Mouse (Mus musculus) heart, embryonic 15.5 days (tissue): ENCODE data around the gene Kcnn4. TPM values are rescaled to one million over a fixed set of nuclear protein-coding genes. Genes with fewer than 3 reads are reported as not detected.
"Not testable (repeated sequence)": the region's sequence is repeated elsewhere in the genome, so short reads cannot be mapped to it uniquely, and the experiment has no call there.

Experiments used
- ATAC-seq: fragments of 200-750 bp; cut with Nextera tagmentation; replicated peaks from 2 replicates; pipeline ENCODE4 v1.8.0; 2017; ENCODE audit warnings: low read depth, moderate TSS enrichment; ENCODE audit not compliant: insufficient number of reproducible peaks, insufficient read depth, low FRiP score
- H3K27ac ChIP-seq: fragments of 300-500 bp; sonication (generic); 2 replicates; pipeline ENCODE4 v1.5.1; 2015; ENCODE audit warnings: mild to moderate bottlenecking, inconsistent platforms
- H3K27me3 ChIP-seq: fragments of 300-500 bp; sonication (generic); 2 replicates; pipeline ENCODE4 v1.6.1; 2015; ENCODE audit warnings: inconsistent platforms
- H3K36me3 ChIP-seq: fragments of 300-500 bp; sonication (generic); 2 replicates; pipeline ENCODE4 v1.6.1; 2015; ENCODE audit warnings: mild to moderate bottlenecking, inconsistent platforms
- H3K4me1 ChIP-seq: fragments of 300-500 bp; sonication (generic); replicated peaks from 2 replicates; pipeline ENCODE4 v1.6.1; 2015; ENCODE audit warnings: inconsistent platforms
- H3K4me2 ChIP-seq: fragments of 300-500 bp; sonication (generic); 2 replicates; pipeline ENCODE4 v1.6.1; 2015; ENCODE audit warnings: inconsistent platforms, mild to moderate bottlenecking, moderate library complexity
- H3K4me3 ChIP-seq: fragments of 300-500 bp; sonication (generic); 2 replicates; pipeline ENCODE4 v1.5.1; 2015; ENCODE audit warnings: mild to moderate bottlenecking, inconsistent platforms
- H3K9ac ChIP-seq: fragments of 300-500 bp; sonication (generic); 2 replicates; pipeline ENCODE4 v1.6.1; 2015; ENCODE audit warnings: mild to moderate bottlenecking, inconsistent platforms
- H3K9me3 ChIP-seq: fragments of 300-500 bp; sonication (generic); replicated peaks from 2 replicates; pipeline ENCODE4 v1.6.1; 2016; ENCODE audit warnings: inconsistent platforms
- WGBS: fragments of 180-500 bp; shearing (Covaris S2); methylation state at CpG from one replicate; pipeline ENCODE4 v1.1.7; 2015; ENCODE audit warnings: mixed read lengths; 5-methylcytosine and 5-hydroxymethylcytosine counted together
- polyA plus RNA-seq: library from polyadenylated mRNA; unstranded; fragments of >200 nt; fragmentation: Nextera tagmentation; extraction: Ambion mirVana; gene quantifications from 2 replicates; pipeline ENCODE4 v1.2.1, GENCODE M21; 2015

The Kcnn4 gene
- polyA plus RNA-seq, 1 experiment from 2014 or later = 1.7 TPM

- no peak for ATAC-seq
- Histone ChIP-seq H3K27me3 (no peaks in the 10 kb centered on the region), H3K36me3 (no peaks in the 10 kb centered on the region), H3K4me1 (peaks cover 6% of the 10 kb centered on the region), H3K27ac (no peak overlapping the region), H3K9ac (no peak overlapping the region), H3K4me2 (no peak overlapping the region), H3K4me3 (no peak overlapping the region), H3K9me3 (no peaks in the 10 kb centered on the region)
- 60% methylated on average over 15 of the region's 15 CpGs for WGBS
Measured at GRCm38 (mm10) chr7:24394475-24395161, 24.6 kb downstream of the Kcnn4 start.

DNA sequence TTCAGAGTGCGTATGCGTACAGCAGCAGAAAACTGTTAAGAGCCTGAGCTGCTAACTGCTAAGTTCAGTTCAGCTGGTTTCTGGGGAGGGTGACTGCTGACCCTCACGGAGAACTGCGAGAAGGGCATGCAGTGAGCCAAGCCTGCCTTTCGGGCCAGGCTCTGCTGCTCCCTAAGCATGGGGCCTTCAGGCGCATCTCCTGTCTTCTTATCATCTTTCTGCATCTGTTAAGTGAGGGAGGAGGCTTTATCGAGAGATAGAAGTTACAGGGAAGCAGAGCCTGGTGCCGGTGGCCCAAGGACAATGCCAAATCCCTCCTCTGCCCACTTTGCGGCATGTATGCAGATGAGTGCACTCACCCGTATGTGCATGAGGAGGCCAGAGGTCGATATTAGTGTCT lies 26.8 kb downstream of the Kcnn4 start:
- ATAC-seq = no peak
- Histone ChIP-seq H3K27ac (no peak overlapping the region), H3K36me3 (no peaks in the 10 kb centered on the region), H3K4me2 (no peak overlapping the region), H3K4me3 (no peak overlapping the region), H3K9me3 (no peaks in the 10 kb centered on the region), H3K9ac (no peak overlapping the region), H3K4me1 (peaks cover 10% of the 10 kb centered on the region), H3K27me3 (no peaks in the 10 kb centered on the region)
- 66% methylated on average over 11 of the region's 11 CpGs for WGBS

DNA sequence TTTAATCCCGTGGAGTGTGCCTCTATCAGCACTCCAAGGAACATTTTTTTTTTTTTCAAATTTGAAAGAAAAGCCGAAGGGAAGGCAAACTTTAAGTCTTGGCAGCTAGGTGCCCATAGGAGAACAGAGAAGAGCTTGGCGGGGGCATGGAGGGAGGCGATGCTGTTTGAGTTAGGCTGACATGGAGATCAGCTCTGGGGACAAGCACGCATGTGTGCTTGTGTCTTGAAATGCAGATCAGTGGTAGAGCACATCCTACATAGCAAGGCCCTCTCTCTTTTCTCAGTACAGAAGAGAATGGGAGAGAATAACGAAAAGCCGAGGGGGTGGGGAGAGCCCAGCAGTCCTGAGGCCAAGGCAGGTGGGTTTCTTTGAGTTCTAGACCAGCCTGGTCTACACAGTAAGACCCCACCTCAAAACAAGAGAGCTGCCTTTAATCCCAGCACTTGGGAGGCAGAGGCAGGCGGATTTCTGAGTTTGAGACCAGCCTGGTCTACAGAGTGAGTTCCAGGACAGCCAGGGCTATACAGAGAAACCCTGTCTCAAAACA lies 28.4 kb downstream of the Kcnn4 start:
- Histone ChIP-seq H3K36me3 (peaks cover 4% of the 10 kb centered on the region; the same call in 1 of the 2 replicates), H3K4me2 (no peak overlapping the region), H3K4me3 (no peak overlapping the region), H3K4me1 (peaks cover 10% of the 10 kb centered on the region), H3K27me3 (no peaks in the 10 kb centered on the region), H3K9me3 (no peaks in the 10 kb centered on the region), H3K27ac (no peak overlapping the region), H3K9ac (no peak overlapping the region)
- ATAC-seq = no peak
- WGBS = 93% methylated on average over 8 of the region's 8 CpGs

- peaks cover 8% of the 10 kb centered on the region for H3K36me3 ChIP-seq
- H3K4me2 ChIP-seq = peak within 1 kb of the TSS; percentile 79
- 3% methylated on average over 66 of the region's 66 CpGs for WGBS
- peak within 1 kb of the TSS; percentile 70 for H3K4me3 ChIP-seq
- H3K27me3 ChIP-seq = no peaks in the 10 kb centered on the region
- peak; percentile 97 for ATAC-seq
- peak within 1 kb of the TSS; percentile 70 for H3K9ac ChIP-seq
- no peaks in the 10 kb centered on the region for H3K9me3 ChIP-seq
- peaks cover 10% of the 10 kb centered on the region for H3K4me1 ChIP-seq
- peak within 1 kb of the TSS; percentile 99 for H3K27ac ChIP-seq
Measured at GRCm38 (mm10) chr7:24399256-24400081, 29.4 kb downstream of the Kcnn4 start, which contains the start of gene Smg9. Gene Smg9, plus strand, starts transcription at chr7:24399619.

DNA sequence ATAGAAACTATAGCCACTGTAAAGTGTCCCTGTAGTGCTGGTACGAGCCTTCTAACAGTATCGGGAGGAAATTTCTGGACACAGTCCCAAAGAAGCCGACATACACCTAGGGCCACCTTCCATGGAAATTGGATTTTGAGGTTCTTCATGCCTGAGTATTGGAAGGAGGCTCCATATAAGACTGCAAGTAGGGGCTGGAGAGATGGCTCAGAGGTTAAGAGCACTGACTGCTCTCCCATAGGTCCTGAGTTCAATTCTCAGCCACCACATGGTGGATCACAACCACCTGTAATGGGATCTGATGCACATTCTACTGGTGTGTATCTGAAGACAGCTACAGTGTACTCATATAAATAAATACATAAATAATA lies 30.0 kb downstream of the Kcnn4 start:
- H3K4me2 ChIP-seq = peak overlapping the region; percentile 79
- H3K4me1 ChIP-seq = peaks cover 10% of the 10 kb centered on the region
- H3K9me3 ChIP-seq = no peaks in the 10 kb centered on the region
- ATAC-seq = no peak
- H3K9ac ChIP-seq = peak overlapping the region; percentile 70
- no peaks in the 10 kb centered on the region for H3K27me3 ChIP-seq
- peak overlapping the region; percentile 99 for H3K27ac ChIP-seq
- H3K36me3 ChIP-seq = peaks cover 10% of the 10 kb centered on the region
- peak overlapping the region; percentile 70 for H3K4me3 ChIP-seq
- 9% methylated on average over 3 of the region's 3 CpGs for WGBS

DNA sequence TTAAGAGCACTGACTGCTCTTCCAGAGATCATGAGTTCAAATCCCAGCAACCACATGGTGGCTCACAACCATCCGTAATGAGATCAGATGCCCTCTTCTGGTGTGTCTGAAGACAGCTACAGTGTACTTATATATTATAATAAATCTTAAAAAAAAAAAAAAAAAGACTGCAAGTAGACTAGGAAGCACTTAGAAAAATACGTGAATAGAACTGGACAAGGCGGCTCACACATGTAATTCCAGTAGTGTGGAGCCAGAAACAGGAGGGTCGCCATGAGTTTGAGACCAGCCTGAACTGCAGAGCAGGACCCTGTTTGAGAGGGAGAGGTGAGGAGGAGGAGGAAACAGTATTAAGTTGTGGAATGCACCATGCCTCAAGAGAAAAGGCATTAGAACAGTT lies 30.4 kb downstream of the Kcnn4 start:
- H3K9me3 ChIP-seq, ATAC-seq, H3K27me3 ChIP-seq, H3K27ac ChIP-seq, H3K4me1 ChIP-seq, H3K9ac ChIP-seq: not testable (repeated sequence)
- 88% methylated on average over 4 of the region's 4 CpGs for WGBS
- Histone ChIP-seq H3K4me3 (peak overlapping the region; percentile 70), H3K36me3 (peaks cover 15% of the 10 kb centered on the region), H3K4me2 (peak overlapping the region; percentile 79)

GRCm38 (mm10) chr7:24402851-24403250 lies 32.8 kb downstream of the Kcnn4 start:
- H3K4me2 ChIP-seq = no peak overlapping the region
- 97% methylated on average over 9 of the region's 9 CpGs for WGBS
- no peak overlapping the region for H3K4me3 ChIP-seq
- H3K9me3 ChIP-seq = no peaks in the 10 kb centered on the region
- H3K27ac ChIP-seq = no peak overlapping the region
- peaks cover 24% of the 10 kb centered on the region for H3K36me3 ChIP-seq
- peaks cover 15% of the 10 kb centered on the region for H3K4me1 ChIP-seq
- no peak overlapping the region for H3K9ac ChIP-seq
- ATAC-seq = no peak
- H3K27me3 ChIP-seq = no peaks in the 10 kb centered on the region

GRCm38 (mm10) chr7:24405649-24406048 lies 35.6 kb downstream of the Kcnn4 start:
- Histone ChIP-seq H3K9ac (no peak overlapping the region), H3K4me2 (no peak overlapping the region), H3K9me3 (no peaks in the 10 kb centered on the region), H3K27me3 (no peaks in the 10 kb centered on the region), H3K4me1 (peaks cover 8% of the 10 kb centered on the region; the same call in 1 of the 2 replicates), H3K36me3 (peaks cover 24% of the 10 kb centered on the region), H3K4me3 (no peak overlapping the region), H3K27ac (no peak overlapping the region)
- 91% methylated on average over 13 of the region's 13 CpGs for WGBS
- ATAC-seq = no peak

GRCm38 (mm10) chr7:24406528-24407344 lies 36.7 kb downstream of the Kcnn4 start:
- H3K4me1 ChIP-seq = peaks cover 5% of the 10 kb centered on the region; the same call in 1 of the 2 replicates
- no peak overlapping the region for H3K9ac ChIP-seq
- no peaks in the 10 kb centered on the region for H3K9me3 ChIP-seq
- no peak overlapping the region for H3K27ac ChIP-seq
- 44% methylated on average over 5 of the region's 5 CpGs for WGBS
- H3K27me3 ChIP-seq = no peaks in the 10 kb centered on the region
- peaks cover 24% of the 10 kb centered on the region for H3K36me3 ChIP-seq
- no peak for ATAC-seq
- H3K4me3 ChIP-seq = no peak overlapping the region
- H3K4me2 ChIP-seq = no peak overlapping the region

GRCm38 (mm10) chr7:24408186-24408585 lies 38.1 kb downstream of the Kcnn4 start:
- Histone ChIP-seq H3K27me3 (no peaks in the 10 kb centered on the region), H3K27ac (no peak overlapping the region), H3K4me2 (no peak overlapping the region), H3K9ac (no peak overlapping the region), H3K4me3 (no peak overlapping the region), H3K36me3 (peaks cover 20% of the 10 kb centered on the region), H3K4me1 (peaks cover 5% of the 10 kb centered on the region; the same call in 1 of the 2 replicates), H3K9me3 (no peaks in the 10 kb centered on the region)
- ATAC-seq = no peak
- 78% methylated on average over 9 of the region's 9 CpGs for WGBS

DNA sequence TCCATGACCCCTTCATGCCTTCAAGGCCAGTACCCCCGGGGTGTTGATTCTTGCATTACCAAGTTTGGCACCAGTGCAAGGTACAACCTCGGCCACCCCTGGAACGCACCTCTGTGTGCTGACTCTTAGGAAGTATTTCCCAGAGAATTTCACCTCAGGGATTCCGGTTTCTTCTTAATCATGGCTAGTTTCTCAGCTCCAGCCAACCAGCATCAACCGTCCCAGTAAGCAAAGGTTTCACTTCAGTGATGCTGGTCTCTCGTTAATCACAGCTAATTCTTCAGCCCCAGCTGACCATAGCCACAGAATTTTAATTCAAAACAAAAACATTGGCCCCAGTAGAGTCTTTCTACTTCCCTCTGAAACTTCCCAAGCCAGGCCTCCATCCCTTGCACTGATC lies 40.1 kb downstream of the Kcnn4 start:
- ATAC-seq = no peak
- peaks cover 12% of the 10 kb centered on the region for H3K4me1 ChIP-seq
- peaks cover 13% of the 10 kb centered on the region for H3K36me3 ChIP-seq
- H3K9ac ChIP-seq = no peak overlapping the region
- H3K9me3 ChIP-seq = no peaks in the 10 kb centered on the region
- H3K4me2 ChIP-seq = no peak overlapping the region
- no peak overlapping the region for H3K4me3 ChIP-seq
- no peak overlapping the region for H3K27ac ChIP-seq
- H3K27me3 ChIP-seq = no peaks in the 10 kb centered on the region
- WGBS = 88% methylated on average over 6 of the region's 6 CpGs
